Mouse (Mus musculus): ENCODE results near the gene Prkaca.
A peak's percentile ranks its signal among the peaks of the same experiment; 100 is the strongest.

- TF ChIP-seq POLR2A (IDR thresholded peaks at IDR 0.05; ENCODE audit: insufficient read length, low read depth) (no peak), MAX (IDR thresholded peaks at IDR 0.05; ENCODE audit: low read depth) (no peak), USF1 (IDR thresholded peaks at IDR 0.05; ENCODE audit: low read depth) (no peak), SRF (IDR thresholded peaks at IDR 0.05; ENCODE audit: control insufficient read depth, insufficient read length, low read depth) (no peak), TCF12 (IDR thresholded peaks at IDR 0.05; ENCODE audit: insufficient read depth, poor library complexity, severe bottlenecking) (no peak), CEBPB (IDR thresholded peaks at IDR 0.05; ENCODE audit: insufficient read depth, poor library complexity, severe bottlenecking) (no peak), E2F4 (IDR thresholded peaks at IDR 0.05; ENCODE audit: insufficient read depth) (no peak), POLR2AphosphoS2 (IDR thresholded peaks at IDR 0.05; ENCODE audit: insufficient read length, low read depth) (no peak), MYOG (IDR thresholded peaks at IDR 0.05; ENCODE audit: control insufficient read depth in 1 of 3, insufficient read depth in 1 of 3, insufficient read length in 2 of 3, low read depth in 2 of 3) (peak in 1 of 3 experiments; percentile 27), MYOD1 (IDR thresholded peaks at IDR 0.05; ENCODE audit: control insufficient read depth in 1 of 3, insufficient read length in 2 of 3, low read depth in 2 of 3) (no peak), TCF3 (IDR thresholded peaks at IDR 0.05; ENCODE audit: insufficient read length, low read depth) (no peak)
Observed at GRCm38 (mm10) chr8:84024171-84024570, 51.4 kb downstream of the Prkaca start.

All from myocyte (in vitro differentiated cells).